Mouse (Mus musculus) embryonic facial prominence, embryonic 12.5 days (tissue): Measurements from ENCODE around the gene Cd5. TPM values are rescaled to one million over a fixed set of nuclear protein-coding genes. Genes with fewer than 3 reads are reported as not detected.
A peak's percentile ranks its signal among the peaks of the same experiment; 100 is the strongest.

Experiments
- ATAC-seq: fragments of 200-750 bp; cut with Nextera tagmentation; 2 replicates; pipeline ENCODE4 v1.8.0; 2017; ENCODE audit not compliant: insufficient number of reproducible peaks, insufficient read depth, low FRiP score, low TSS enrichment
- H3K27ac ChIP-seq: fragments of 300-500 bp; sonication (generic); 2 replicates; pipeline ENCODE4 v1.5.1; 2016; ENCODE audit warnings: mild to moderate bottlenecking
- H3K27me3 ChIP-seq: fragments of 300-500 bp; sonication (generic); 2 replicates; pipeline ENCODE4 v1.6.1; 2016; ENCODE audit warnings: mild to moderate bottlenecking, moderate library complexity
- H3K36me3 ChIP-seq: fragments of 300-500 bp; sonication (generic); 2 replicates; pipeline ENCODE4 v1.6.1; 2016; ENCODE audit warnings: mild to moderate bottlenecking
- H3K4me1 ChIP-seq: fragments of 300-500 bp; sonication (generic); 2 replicates; pipeline ENCODE4 v1.6.1; 2016
- H3K4me2 ChIP-seq: fragments of 300-500 bp; sonication (generic); replicated peaks from 2 replicates; pipeline ENCODE4 v1.6.1; 2016; ENCODE audit warnings: mild to moderate bottlenecking, moderate library complexity
- H3K4me3 ChIP-seq: fragments of 300-500 bp; sonication (generic); 2 replicates; pipeline ENCODE4 v1.5.1; 2016; ENCODE audit warnings: mild to moderate bottlenecking
- H3K9ac ChIP-seq: fragments of 300-500 bp; sonication (generic); 2 replicates; pipeline ENCODE4 v1.6.1; 2016; ENCODE audit warnings: mild to moderate bottlenecking, moderate library complexity
- H3K9me3 ChIP-seq: fragments of 300-500 bp; sonication (generic); 2 replicates; pipeline ENCODE4 v1.6.1; 2016; ENCODE audit warnings: mild to moderate bottlenecking, moderate library complexity
- WGBS: fragments of 180-500 bp; shearing (Covaris S2); methylation state at CpG from one replicate; pipeline ENCODE4 v1.1.7; 2016; 5-methylcytosine and 5-hydroxymethylcytosine counted together
- polyA plus RNA-seq: library from polyadenylated mRNA; unstranded; fragments of >200 nt; fragmentation: Nextera tagmentation; extraction: Ambion mirVana; gene quantifications from 2 replicates; pipeline ENCODE4 v1.2.1, GENCODE M21; 2016

Cd5 gene
- polyA plus RNA-seq, 1 experiment from 2014 or later = 0.27 TPM

DNA sequence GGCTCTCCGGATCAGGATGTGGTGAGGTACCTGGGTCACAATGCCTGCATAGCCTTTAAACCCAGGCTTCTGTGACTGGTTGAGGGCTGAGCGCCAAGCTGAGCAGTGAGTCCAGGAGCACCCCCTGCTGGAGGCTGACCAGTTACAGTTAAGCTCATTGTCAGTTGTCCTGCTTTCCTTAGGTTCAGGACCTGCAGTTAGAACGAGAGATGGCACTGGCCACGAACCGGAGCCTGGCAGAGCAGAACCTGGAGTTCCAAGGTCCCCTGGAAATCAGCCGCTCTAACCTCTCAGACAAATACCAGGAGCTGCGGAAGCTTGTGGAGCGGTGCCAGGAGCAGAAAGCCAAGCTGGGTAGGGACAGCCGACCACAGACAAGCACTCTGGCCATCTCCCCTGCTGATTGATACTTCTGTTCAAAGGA lies 28.7 kb downstream of the Cd5 start:
- no peak overlapping the region for H3K9ac ChIP-seq
- WGBS = 79% methylated on average over 9 of the region's 9 CpGs
- H3K4me1 ChIP-seq = peaks cover 10% of the 10 kb centered on the region
- no peak for ATAC-seq
- no peaks in the 10 kb centered on the region for H3K9me3 ChIP-seq
- no peaks in the 10 kb centered on the region for H3K27me3 ChIP-seq
- no peak overlapping the region for H3K4me2 ChIP-seq
- H3K36me3 ChIP-seq = peaks cover 64% of the 10 kb centered on the region
- peak overlapping the region; percentile 32 for H3K27ac ChIP-seq
- H3K4me3 ChIP-seq = no peak overlapping the region

DNA sequence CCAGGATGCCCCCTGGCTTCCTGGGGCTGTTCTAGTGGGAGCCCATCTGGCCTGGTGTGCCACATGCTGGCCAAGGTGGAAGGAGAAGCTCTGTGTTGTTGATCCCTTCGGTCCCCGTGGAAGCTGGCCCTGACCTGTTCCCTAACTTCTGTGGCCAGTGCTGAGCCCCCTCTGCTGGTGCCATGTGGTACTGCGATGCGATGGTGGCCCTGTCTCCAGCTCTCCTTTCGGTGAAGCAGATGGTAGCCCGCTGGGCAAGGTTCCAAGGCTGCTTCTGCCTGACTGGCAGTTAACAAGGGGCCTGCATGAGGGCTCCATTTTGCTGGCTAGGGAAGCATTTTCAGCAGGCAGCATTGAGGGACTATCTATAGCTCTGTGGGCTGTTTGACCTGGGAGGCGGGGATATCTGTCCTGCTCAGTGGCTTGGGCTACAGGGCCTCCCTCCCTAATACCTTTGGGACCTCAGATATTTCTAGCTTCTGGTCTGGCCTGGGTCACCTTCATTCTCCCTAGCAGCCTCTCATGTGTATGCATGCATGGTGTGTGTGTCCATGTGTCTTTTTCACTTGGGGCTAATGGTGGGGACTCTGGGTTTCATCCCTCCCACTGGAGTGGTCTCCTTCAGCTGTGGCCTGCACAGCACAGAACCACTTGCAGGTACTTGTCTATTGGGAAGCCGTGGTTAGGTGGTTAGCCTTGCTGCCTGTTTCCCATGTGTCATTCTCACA lies 29.3 kb downstream of the Cd5 start:
- no peaks in the 10 kb centered on the region for H3K27me3 ChIP-seq
- no peak overlapping the region for H3K4me3 ChIP-seq
- H3K4me1 ChIP-seq = peaks cover 10% of the 10 kb centered on the region
- ATAC-seq = peak; percentile 70
- peak overlapping the region; percentile 32 for H3K27ac ChIP-seq
- H3K36me3 ChIP-seq = peaks cover 64% of the 10 kb centered on the region
- WGBS = 26% methylated on average over 8 of the region's 8 CpGs
- H3K9me3 ChIP-seq = no peaks in the 10 kb centered on the region
- no peak overlapping the region for H3K4me2 ChIP-seq
- no peak overlapping the region for H3K9ac ChIP-seq

DNA sequence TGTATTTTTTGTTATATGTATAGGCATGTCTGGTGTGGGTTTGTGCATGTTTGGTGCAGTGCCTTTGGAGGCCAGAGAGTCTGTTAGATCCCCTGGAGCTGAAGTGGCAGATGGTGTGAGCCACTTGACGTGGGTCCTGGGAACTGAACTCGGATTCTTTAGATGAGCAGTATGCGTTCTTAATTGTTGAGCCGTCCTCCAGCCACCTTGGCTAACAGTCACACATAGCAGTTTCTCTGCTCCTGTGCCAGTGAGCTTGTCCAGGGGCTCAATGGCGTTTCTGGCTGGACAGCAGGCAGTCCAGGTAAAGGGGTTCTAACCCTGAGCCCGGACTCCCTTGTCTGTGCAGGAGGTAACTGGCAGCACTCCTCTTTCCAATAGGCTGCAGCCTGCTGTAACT lies 29.9 kb downstream of the Cd5 start:
- Histone ChIP-seq H3K36me3 (peaks cover 61% of the 10 kb centered on the region), H3K27ac (no peak overlapping the region), H3K4me2 (no peak overlapping the region), H3K4me3 (no peak overlapping the region), H3K4me1 (peaks cover 10% of the 10 kb centered on the region), H3K9me3 (no peaks in the 10 kb centered on the region), H3K27me3 (no peaks in the 10 kb centered on the region), H3K9ac (no peak overlapping the region)
- WGBS = 78% methylated on average over 6 of the region's 6 CpGs
- ATAC-seq = no peak

DNA sequence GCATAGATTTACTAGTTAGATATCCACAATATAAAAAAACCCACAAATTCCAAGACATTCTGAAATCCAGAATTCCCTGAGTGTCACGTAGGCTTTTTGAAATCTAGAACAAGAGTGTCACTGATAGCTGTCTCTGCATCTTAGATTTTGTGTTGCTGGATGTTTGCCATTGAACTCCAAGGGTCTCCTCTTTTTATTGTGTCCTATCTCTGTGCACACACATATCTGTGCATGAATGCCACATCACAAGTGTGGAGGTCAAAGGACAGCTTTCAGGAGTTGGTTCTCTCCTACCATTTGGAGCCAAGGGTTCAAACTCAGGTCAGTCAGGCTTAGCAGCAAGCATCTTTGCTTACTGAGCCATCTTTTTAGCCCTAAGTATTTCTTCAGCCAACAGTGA lies 30.9 kb downstream of the Cd5 start:
- no peak overlapping the region for H3K27ac ChIP-seq
- 93% methylated on average over 1 of the region's 1 CpGs for WGBS
- H3K36me3 ChIP-seq = peaks cover 50% of the 10 kb centered on the region
- H3K4me2 ChIP-seq = no peak overlapping the region
- no peak overlapping the region for H3K4me3 ChIP-seq
- peaks cover 10% of the 10 kb centered on the region for H3K4me1 ChIP-seq
- no peak overlapping the region for H3K9ac ChIP-seq
- H3K27me3 ChIP-seq = no peaks in the 10 kb centered on the region
- ATAC-seq = no peak
- H3K9me3 ChIP-seq = no peaks in the 10 kb centered on the region

DNA sequence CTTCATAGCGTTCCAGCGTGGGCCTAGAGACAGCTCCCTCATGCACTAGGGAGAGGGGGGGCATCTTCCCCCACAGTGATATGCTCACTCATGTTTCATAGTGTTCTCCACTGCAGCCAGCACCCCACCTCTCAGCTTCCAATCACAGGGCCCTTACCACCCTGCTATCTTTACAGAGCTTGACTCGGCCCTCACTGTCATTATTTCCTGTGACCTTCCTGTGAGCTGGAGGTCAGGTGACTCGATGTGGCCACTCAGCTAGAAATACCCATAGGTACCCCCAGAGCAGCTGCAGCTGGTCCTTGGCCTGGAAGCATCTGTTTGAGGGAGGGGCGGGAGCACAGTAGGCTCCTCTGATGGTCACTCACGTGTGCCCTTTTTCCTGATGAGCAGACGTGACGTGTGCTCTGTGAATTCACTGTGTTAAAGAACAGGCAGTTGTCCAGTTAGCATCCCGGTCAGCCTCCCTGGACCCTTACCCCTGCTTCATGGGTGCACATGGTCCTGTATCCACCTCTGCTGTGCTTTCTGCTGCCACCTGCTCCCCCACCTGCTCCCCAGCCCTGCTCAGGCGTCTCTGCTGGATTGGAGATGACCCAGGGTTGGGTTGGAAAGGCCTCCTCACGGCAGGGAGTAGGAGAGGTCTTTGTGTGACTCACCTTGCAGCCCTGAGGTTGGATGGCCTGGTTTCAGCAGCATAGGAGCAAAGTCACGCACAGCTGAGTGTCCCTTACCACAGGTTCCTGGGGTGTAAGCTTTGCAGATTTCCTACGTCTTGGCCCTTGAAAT lies 31.5 kb downstream of the Cd5 start:
- no peak overlapping the region for H3K4me3 ChIP-seq
- H3K9ac ChIP-seq = no peak overlapping the region
- no peaks in the 10 kb centered on the region for H3K9me3 ChIP-seq
- H3K4me2 ChIP-seq = no peak overlapping the region
- ATAC-seq = no peak
- 77% methylated on average over 13 of the region's 13 CpGs for WGBS
- peaks cover 44% of the 10 kb centered on the region for H3K36me3 ChIP-seq
- H3K4me1 ChIP-seq = peaks cover 10% of the 10 kb centered on the region
- no peak overlapping the region for H3K27ac ChIP-seq
- H3K27me3 ChIP-seq = no peaks in the 10 kb centered on the region

DNA sequence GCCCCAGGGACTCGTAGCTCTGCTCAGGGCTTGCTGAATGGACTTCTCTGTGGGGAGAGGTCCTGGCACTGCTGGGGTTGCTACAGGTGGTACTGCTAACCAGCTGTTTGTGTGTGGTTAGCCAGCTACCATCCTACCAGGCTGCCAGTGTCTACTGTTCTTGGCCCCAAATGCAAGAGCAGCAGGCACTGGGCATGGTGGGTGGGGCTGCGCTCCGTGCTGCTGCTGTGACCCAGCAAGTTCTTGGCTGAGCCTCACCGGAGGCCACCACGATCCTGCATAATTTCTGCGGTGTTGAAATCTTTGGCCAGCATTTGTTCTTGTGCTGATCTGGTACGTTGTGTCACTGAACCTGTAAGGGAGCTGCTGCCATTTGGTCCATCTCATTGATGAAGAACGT lies 35.3 kb downstream of the Cd5 start:
- peaks cover 21% of the 10 kb centered on the region for H3K36me3 ChIP-seq
- H3K27ac ChIP-seq = no peak overlapping the region
- no peak overlapping the region for H3K9ac ChIP-seq
- WGBS = 88% methylated on average over 8 of the region's 8 CpGs
- H3K27me3 ChIP-seq = no peaks in the 10 kb centered on the region
- H3K4me2 ChIP-seq = no peak overlapping the region
- H3K9me3 ChIP-seq = no peaks in the 10 kb centered on the region
- H3K4me3 ChIP-seq = no peak overlapping the region
- ATAC-seq = no peak
- H3K4me1 ChIP-seq = peaks cover 14% of the 10 kb centered on the region

DNA sequence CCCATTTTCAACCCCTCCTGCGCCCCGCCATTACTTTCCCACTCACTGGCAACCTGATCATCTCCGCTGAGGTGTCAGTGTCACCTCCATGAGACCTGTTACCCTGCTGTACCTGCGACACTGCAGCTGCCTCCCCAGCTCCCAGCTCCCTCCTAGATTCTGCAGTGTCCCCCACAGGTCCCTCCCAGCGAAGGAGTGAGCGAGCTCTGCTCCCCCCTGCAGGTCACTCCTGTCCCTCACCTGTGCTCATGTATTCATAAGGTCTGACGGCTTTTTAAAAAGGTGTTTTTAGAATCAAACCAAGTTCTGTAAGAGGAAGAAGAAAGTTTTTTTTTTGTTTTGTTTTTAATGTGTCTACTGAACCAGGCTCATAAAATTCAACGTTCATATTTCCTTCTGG lies 36.7 kb downstream of the Cd5 start:
- H3K27ac ChIP-seq = no peak overlapping the region
- H3K27me3 ChIP-seq = no peaks in the 10 kb centered on the region
- no peak for ATAC-seq
- H3K4me3 ChIP-seq = no peak overlapping the region
- no peaks in the 10 kb centered on the region for H3K9me3 ChIP-seq
- H3K4me1 ChIP-seq = peaks cover 20% of the 10 kb centered on the region
- H3K36me3 ChIP-seq = peaks cover 10% of the 10 kb centered on the region
- no peak overlapping the region for H3K9ac ChIP-seq
- 78% methylated on average over 8 of the region's 8 CpGs for WGBS
- H3K4me2 ChIP-seq = no peak overlapping the region

DNA sequence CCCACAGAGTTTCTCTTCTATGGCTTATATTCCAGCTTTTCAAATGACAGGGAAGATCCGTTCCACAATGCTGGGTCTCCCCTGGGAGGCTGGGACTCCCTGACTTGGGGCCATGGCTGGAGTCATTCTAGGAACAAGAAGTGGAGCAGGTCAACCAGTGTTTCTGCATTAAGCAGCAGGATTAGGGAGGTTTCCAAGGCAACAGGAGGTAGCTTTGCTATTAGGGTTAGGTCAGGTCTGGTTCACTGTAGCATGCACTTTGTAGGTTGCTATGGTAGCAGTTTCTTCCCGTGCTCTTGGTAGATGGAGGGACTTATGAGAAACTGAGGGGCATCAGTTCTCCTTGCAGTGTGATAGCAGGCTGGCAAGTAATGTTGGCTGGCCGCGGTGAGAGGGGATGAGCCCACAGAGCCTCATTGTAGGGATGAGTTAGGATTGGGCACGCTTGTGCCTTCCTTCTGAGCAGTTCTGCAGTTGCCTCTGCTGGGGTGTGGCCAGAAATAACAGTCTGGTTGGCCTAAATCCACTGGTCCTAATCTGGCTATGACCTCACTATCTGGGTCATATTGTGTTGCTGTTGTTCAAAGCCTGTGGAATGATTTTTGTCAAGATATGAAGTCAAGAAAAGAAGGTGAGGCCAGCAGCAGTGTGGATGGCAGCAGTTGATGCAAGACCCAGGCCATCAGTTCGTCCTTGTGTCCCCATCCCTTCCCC lies 37.6 kb downstream of the Cd5 start:
- Histone ChIP-seq H3K27me3 (no peaks in the 10 kb centered on the region), H3K9ac (no peak overlapping the region), H3K4me3 (no peak overlapping the region), H3K4me2 (no peak overlapping the region), H3K4me1 (peaks cover 22% of the 10 kb centered on the region), H3K27ac (no peak overlapping the region), H3K36me3 (0 out of 2 replicates have a peak, but pooled peaks cover under 1% of the 10 kb centered on the region), H3K9me3 (no peaks in the 10 kb centered on the region)
- no peak for ATAC-seq
- WGBS = 67% methylated on average over 6 of the region's 6 CpGs

DNA sequence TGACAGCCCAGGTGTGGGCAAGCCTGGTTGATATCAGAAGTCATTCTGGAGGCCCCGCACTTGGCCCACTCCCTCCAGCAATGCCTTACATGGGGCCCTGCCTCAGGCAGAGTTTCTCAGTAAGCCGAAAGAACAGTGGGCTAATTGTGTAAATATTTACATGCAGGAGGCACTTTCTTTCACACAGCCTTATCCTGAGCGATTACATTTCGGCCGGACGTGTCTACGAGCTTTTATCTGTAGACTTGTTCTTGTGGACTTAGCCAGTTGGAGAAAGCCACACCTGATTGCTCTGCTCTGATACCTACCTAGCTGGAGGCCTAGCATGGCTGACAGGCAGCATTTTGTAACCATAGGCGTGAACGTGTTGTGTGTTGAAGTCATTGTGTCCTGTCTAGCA lies 39.0 kb downstream of the Cd5 start:
- H3K4me1 ChIP-seq = peaks cover 31% of the 10 kb centered on the region
- no peaks in the 10 kb centered on the region for H3K27me3 ChIP-seq
- H3K27ac ChIP-seq = no peak overlapping the region
- H3K9me3 ChIP-seq = no peaks in the 10 kb centered on the region
- no peaks in the 10 kb centered on the region for H3K36me3 ChIP-seq
- 68% methylated on average over 9 of the region's 9 CpGs for WGBS
- H3K9ac ChIP-seq = no peak overlapping the region
- no peak overlapping the region for H3K4me2 ChIP-seq
- no peak for ATAC-seq
- no peak overlapping the region for H3K4me3 ChIP-seq

DNA sequence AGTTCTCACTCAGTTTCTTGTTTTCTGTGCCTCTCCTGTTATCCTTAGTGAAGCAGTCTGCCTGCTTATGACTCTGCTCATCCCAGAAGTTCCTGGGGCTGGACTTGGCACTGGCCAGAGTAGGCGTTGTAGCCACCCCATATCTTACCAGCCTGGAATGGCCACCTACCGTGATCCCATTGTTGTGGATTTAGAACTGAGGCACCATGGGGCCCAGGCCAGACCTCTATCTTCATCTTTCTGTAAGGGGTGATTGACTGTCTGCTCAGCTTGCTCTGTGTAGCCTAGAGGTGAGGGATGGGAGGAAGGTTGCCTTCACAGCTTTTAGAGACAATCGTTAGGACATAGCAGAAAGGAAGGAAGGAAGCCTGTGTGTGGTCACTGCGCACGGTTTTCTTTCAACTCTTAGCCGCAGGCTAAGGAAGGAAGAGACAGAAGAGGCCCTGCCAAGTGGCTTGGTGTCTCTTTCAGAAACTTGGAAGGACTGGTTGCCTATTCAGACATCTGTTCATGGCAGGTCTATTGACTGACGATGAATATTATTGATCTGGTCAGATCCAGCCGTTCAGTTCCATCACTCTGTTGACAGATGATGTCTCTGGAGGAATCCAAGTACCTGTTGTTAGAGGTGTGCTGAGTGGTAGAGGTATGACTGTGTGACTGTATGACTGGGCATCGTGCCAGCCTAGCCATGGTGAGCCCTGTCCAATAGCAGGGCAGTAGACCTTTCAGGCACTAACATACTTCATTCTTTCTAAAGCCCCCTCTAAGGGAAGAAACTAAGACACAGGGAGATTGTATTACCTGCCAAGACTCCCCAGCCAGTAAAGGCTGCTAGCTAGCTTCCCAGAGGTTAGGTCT lies 40.4 kb downstream of the Cd5 start:
- 71% methylated on average over 9 of the region's 9 CpGs for WGBS
- Histone ChIP-seq H3K27me3 (no peaks in the 10 kb centered on the region), H3K36me3 (no peaks in the 10 kb centered on the region), H3K27ac (peak overlapping the region; percentile 11; the same call in 1 of the 2 replicates), H3K4me1 (peaks cover 31% of the 10 kb centered on the region), H3K4me3 (no peak overlapping the region), H3K9ac (no peak overlapping the region), H3K4me2 (no peak overlapping the region), H3K9me3 (no peaks in the 10 kb centered on the region)
- ATAC-seq = no peak

DNA sequence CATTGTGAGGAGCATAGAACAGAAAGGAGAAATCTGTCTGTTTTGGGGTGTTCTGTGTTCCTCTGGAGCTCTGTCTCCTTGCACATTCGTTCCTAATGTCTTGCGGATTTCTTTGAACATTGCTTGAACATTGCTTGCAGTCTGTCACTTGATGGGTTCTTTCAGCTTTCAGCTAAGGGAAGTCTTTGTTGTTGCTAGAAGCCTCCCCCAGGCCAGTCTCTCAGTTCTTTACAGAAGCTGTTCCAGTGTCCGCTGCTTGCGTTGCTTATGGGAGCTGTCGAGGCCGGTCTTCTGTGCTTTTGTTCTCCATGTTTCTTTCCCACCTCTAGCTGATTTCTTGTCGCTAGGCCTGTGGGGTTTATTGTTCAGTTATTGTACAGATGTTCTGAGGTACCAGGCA lies 43.0 kb downstream of the Cd5 start:
- H3K4me1 ChIP-seq = peaks cover 31% of the 10 kb centered on the region
- no peaks in the 10 kb centered on the region for H3K27me3 ChIP-seq
- no peak overlapping the region for H3K4me2 ChIP-seq
- WGBS = 35% methylated on average over 7 of the region's 7 CpGs
- H3K9ac ChIP-seq = no peak overlapping the region
- H3K4me3 ChIP-seq = no peak overlapping the region
- no peak for ATAC-seq
- no peaks in the 10 kb centered on the region for H3K9me3 ChIP-seq
- no peaks in the 10 kb centered on the region for H3K36me3 ChIP-seq
- H3K27ac ChIP-seq = no peak overlapping the region
